Mouse (Mus musculus) E14TG2a.4 (cell line): ENCODE measurements around the gene Sik1.

ENCODE experiments used
- H3K27me3 ChIP-seq: 2 replicates; pipeline ENCODE4 v1.6.1; 2014; ENCODE audit warnings: low read length, control low read depth; ENCODE audit not compliant: insufficient read depth
- H3K36me3 ChIP-seq: 2 replicates; pipeline ENCODE4 v1.6.1; 2014; ENCODE audit warnings: low read length, control low read depth; ENCODE audit not compliant: insufficient read depth
- H3K4me1 ChIP-seq: replicated peaks from 2 replicates; pipeline ENCODE4 v1.6.1; 2014; ENCODE audit warnings: low read depth, low read length, control low read depth
- H3K4me3 ChIP-seq: replicated peaks from 2 replicates; pipeline ENCODE4 v1.5.1; 2014; ENCODE audit warnings: mild to moderate bottlenecking, low read length
- H3K9me3 ChIP-seq: 2 replicates; pipeline ENCODE4 v1.6.1; 2014; ENCODE audit warnings: low read length, control low read depth
- CTCF ChIP-seq: conservative IDR thresholded peaks from 2 replicates; pipeline ENCODE4 v1.5.1; 2014; ENCODE audit warnings: low read length
- NANOG ChIP-seq: IDR thresholded peaks from 2 replicates; pipeline ENCODE4 v1.6.1; 2014; ENCODE audit warnings: borderline replicate concordance, low read length, mixed read lengths
- POU5F1 ChIP-seq: IDR thresholded peaks from 2 replicates; pipeline ENCODE4 v1.6.1; 2014; ENCODE audit warnings: low read length, borderline replicate concordance

The Sik1 gene

GRCm38 (mm10) chr17:31835528-31836263, 19.9 kb downstream of the Sik1 start:
- H3K9me3 ChIP-seq, result peaks cover 8% of the 10 kb centered on the region; the same call in 1 of the 2 replicates
- no peak overlapping the region for H3K4me3 ChIP-seq
- H3K27me3 ChIP-seq, result no peaks in the 10 kb centered on the region
- H3K4me1 ChIP-seq, result peaks cover 90% of the 10 kb centered on the region
- H3K36me3 ChIP-seq, result peaks cover 21% of the 10 kb centered on the region
- no peak for TF ChIP-seq CTCF
- TF ChIP-seq POU5F1, result no peak
- TF ChIP-seq NANOG, result no peak

- H3K9me3 ChIP-seq, result peaks cover 8% of the 10 kb centered on the region; the same call in 1 of the 2 replicates
- H3K4me1 ChIP-seq, result peaks cover 94% of the 10 kb centered on the region
- H3K27me3 ChIP-seq, result no peaks in the 10 kb centered on the region
- H3K4me3 ChIP-seq, result no peak overlapping the region; the same call in 1 of the 2 replicates
- TF ChIP-seq CTCF, result no peak
- TF ChIP-seq POU5F1, result no peak
- no peak for TF ChIP-seq NANOG
- H3K36me3 ChIP-seq, result peaks cover 21% of the 10 kb centered on the region
These were observed 21.1 kb downstream of the Sik1 start for GRCm38 (mm10) chr17:31834320-31835065.

- peaks cover 100% of the 10 kb centered on the region for H3K4me1 ChIP-seq
- H3K27me3 ChIP-seq, result no peaks in the 10 kb centered on the region
- peaks cover 25% of the 10 kb centered on the region for H3K36me3 ChIP-seq
- no peak for TF ChIP-seq POU5F1
- no peak for TF ChIP-seq NANOG
- no peak for TF ChIP-seq CTCF
- 0 out of 2 replicates have a peak overlapping the region, but pooled peaks have one; percentile 1 for H3K4me3 ChIP-seq
- H3K9me3 ChIP-seq, result peaks cover 8% of the 10 kb centered on the region; the same call in 1 of the 2 replicates
These were observed 21.9 kb downstream of the Sik1 start for GRCm38 (mm10) chr17:31833752-31834151.

- TF ChIP-seq POU5F1 (no peak), CTCF (no peak), NANOG (no peak)
- H3K9me3 ChIP-seq, result peaks cover 8% of the 10 kb centered on the region; the same call in 1 of the 2 replicates
- peaks cover 36% of the 10 kb centered on the region for H3K36me3 ChIP-seq
- H3K27me3 ChIP-seq, result no peaks in the 10 kb centered on the region
- peaks cover 100% of the 10 kb centered on the region for H3K4me1 ChIP-seq
- H3K4me3 ChIP-seq, result no peak overlapping the region
These were observed 23.0 kb downstream of the Sik1 start for GRCm38 (mm10) chr17:31832577-31832964.

GRCm38 (mm10) chr17:31831866-31832576, 23.6 kb downstream of the Sik1 start:
- H3K27me3 ChIP-seq, result no peaks in the 10 kb centered on the region
- no peak overlapping the region for H3K4me3 ChIP-seq
- TF ChIP-seq CTCF (no peak), POU5F1 (no peak), NANOG (no peak)
- H3K4me1 ChIP-seq, result peaks cover 100% of the 10 kb centered on the region
- peaks cover 8% of the 10 kb centered on the region; the same call in 1 of the 2 replicates for H3K9me3 ChIP-seq
- H3K36me3 ChIP-seq, result peaks cover 41% of the 10 kb centered on the region

GRCm38 (mm10) chr17:31831097-31831865, 24.3 kb downstream of the Sik1 start:
- Histone ChIP-seq H3K27me3 (no peaks in the 10 kb centered on the region), H3K4me3 (no peak overlapping the region), H3K36me3 (peaks cover 43% of the 10 kb centered on the region), H3K9me3 (peaks cover 8% of the 10 kb centered on the region; the same call in 1 of the 2 replicates), H3K4me1 (peaks cover 99% of the 10 kb centered on the region)
- TF ChIP-seq CTCF (no peak), POU5F1 (no peak), NANOG (no peak)

- H3K4me1 ChIP-seq, result peaks cover 99% of the 10 kb centered on the region
- TF ChIP-seq CTCF (no peak), NANOG (no peak), POU5F1 (no peak)
- H3K27me3 ChIP-seq, result no peaks in the 10 kb centered on the region
- peaks cover 43% of the 10 kb centered on the region for H3K36me3 ChIP-seq
- H3K9me3 ChIP-seq, result peaks cover 4% of the 10 kb centered on the region; the same call in 1 of the 2 replicates
- H3K4me3 ChIP-seq, result peak overlapping the region; percentile 29; the same call in 1 of the 2 replicates
These were observed 25.0 kb downstream of the Sik1 start for GRCm38 (mm10) chr17:31830506-31831075.
